Mouse (Mus musculus): ENCODE measurements around the gene Gh. TPM values are rescaled to one million over a fixed set of nuclear protein-coding genes. Genes with fewer than 3 reads are reported as not detected.

Gene Gh
- polyA plus RNA-seq, 1 experiment: not detected

- no peak overlapping the region for H3K4me3 ChIP-seq
- no peak overlapping the region for H3K4me2 ChIP-seq (ENCODE audit: low read depth)
Observed at GRCm38 (mm10) chr11:106328521-106328920, 26.9 kb upstream of the Gh start.

GRCm38 (mm10) chr11:106326475-106326874 is 24.8 kb upstream of the Gh start:
- H3K4me3 ChIP-seq: no peak overlapping the region
- H3ac ChIP-seq (ENCODE audit: control insufficient read depth, insufficient read length): no peak overlapping the region
- no peak overlapping the region for H3K4me2 ChIP-seq (ENCODE audit: low read depth)
- H3K79me2 ChIP-seq (ENCODE audit: control insufficient read depth, insufficient read depth): no peaks in the 10 kb centered on the region
- TF ChIP-seq TCF12 (IDR thresholded peaks at IDR 0.05; ENCODE audit: insufficient read depth, poor library complexity, severe bottlenecking): no peak
- TF ChIP-seq SRF (IDR thresholded peaks at IDR 0.05; ENCODE audit: control insufficient read depth, insufficient read length, low read depth): no peak
- TF ChIP-seq MAX (IDR thresholded peaks at IDR 0.05; ENCODE audit: low read depth): no peak
- TF ChIP-seq E2F4 (IDR thresholded peaks at IDR 0.05; ENCODE audit: insufficient read depth): no peak
- TF ChIP-seq POLR2AphosphoS2 (IDR thresholded peaks at IDR 0.05; ENCODE audit: insufficient read length, low read depth): no peak
- TF ChIP-seq TCF3 (IDR thresholded peaks at IDR 0.05; ENCODE audit: insufficient read length, low read depth): no peak
- TF ChIP-seq CEBPB (IDR thresholded peaks at IDR 0.05; ENCODE audit: insufficient read depth, poor library complexity, severe bottlenecking): no peak
- peaks cover 17% of the 10 kb centered on the region for H3K27me3 ChIP-seq (ENCODE audit: control insufficient read depth, insufficient read depth, insufficient read length)
- no peaks in the 10 kb centered on the region for H3K36me3 ChIP-seq (ENCODE audit: control insufficient read depth, insufficient read depth)

More at GRCm38 (mm10) chr11:106328521-106328920, 26.9 kb upstream of the Gh start:
- no peak overlapping the region for H3ac ChIP-seq (ENCODE audit: control insufficient read depth, insufficient read length)
- peaks cover 8% of the 10 kb centered on the region for H3K27me3 ChIP-seq (ENCODE audit: control insufficient read depth, insufficient read depth, insufficient read length)
- TF ChIP-seq USF1 (IDR thresholded peaks at IDR 0.05; ENCODE audit: low read depth) (no peak), CEBPB (IDR thresholded peaks at IDR 0.05; ENCODE audit: insufficient read depth, poor library complexity, severe bottlenecking) (no peak), REST (IDR thresholded peaks at IDR 0.05; ENCODE audit: insufficient read depth, insufficient read length) (no peak), MAX (IDR thresholded peaks at IDR 0.05; ENCODE audit: low read depth) (no peak), TCF3 (IDR thresholded peaks at IDR 0.05; ENCODE audit: insufficient read length, low read depth) (no peak), SRF (IDR thresholded peaks at IDR 0.05; ENCODE audit: control insufficient read depth, insufficient read length, low read depth) (no peak), POLR2AphosphoS2 (IDR thresholded peaks at IDR 0.05; ENCODE audit: insufficient read length, low read depth) (no peak), MYOD1 (IDR thresholded peaks at IDR 0.05; ENCODE audit: control insufficient read depth in 1 of 3, insufficient read length in 2 of 3, low read depth in 2 of 3) (no peak), E2F4 (IDR thresholded peaks at IDR 0.05; ENCODE audit: insufficient read depth) (no peak), TCF12 (IDR thresholded peaks at IDR 0.05; ENCODE audit: insufficient read depth, poor library complexity, severe bottlenecking) (no peak), POLR2A (IDR thresholded peaks at IDR 0.05; ENCODE audit: insufficient read length, low read depth) (no peak), MYOG (IDR thresholded peaks at IDR 0.05; ENCODE audit: control insufficient read depth in 1 of 3, insufficient read depth in 1 of 3, insufficient read length in 2 of 3, low read depth in 2 of 3) (no peak)
- no peaks in the 10 kb centered on the region for H3K79me2 ChIP-seq (ENCODE audit: control insufficient read depth, insufficient read depth)
- H3K36me3 ChIP-seq (ENCODE audit: control insufficient read depth, insufficient read depth): no peaks in the 10 kb centered on the region

- Histone ChIP-seq H3K4me2 (ENCODE audit: low read depth) (no peak overlapping the region), H3ac (ENCODE audit: control insufficient read depth, insufficient read length) (no peak overlapping the region), H3K4me3 (no peak overlapping the region), H3K36me3 (ENCODE audit: control insufficient read depth, insufficient read depth) (no peaks in the 10 kb centered on the region), H3K27me3 (ENCODE audit: control insufficient read depth, insufficient read depth, insufficient read length) (peaks cover 22% of the 10 kb centered on the region), H3K79me2 (ENCODE audit: control insufficient read depth, insufficient read depth) (no peaks in the 10 kb centered on the region)
- TF ChIP-seq MYOG (IDR thresholded peaks at IDR 0.05; ENCODE audit: control insufficient read depth in 1 of 3, insufficient read depth in 1 of 3, insufficient read length in 2 of 3, low read depth in 2 of 3): no peak
- no peak for TF ChIP-seq SRF (IDR thresholded peaks at IDR 0.05; ENCODE audit: control insufficient read depth, insufficient read length, low read depth)
- no peak for TF ChIP-seq POLR2AphosphoS2 (IDR thresholded peaks at IDR 0.05; ENCODE audit: insufficient read length, low read depth)
- TF ChIP-seq TCF12 (IDR thresholded peaks at IDR 0.05; ENCODE audit: insufficient read depth, poor library complexity, severe bottlenecking): no peak
- no peak for TF ChIP-seq CEBPB (IDR thresholded peaks at IDR 0.05; ENCODE audit: insufficient read depth, poor library complexity, severe bottlenecking)
- no peak for TF ChIP-seq TCF3 (IDR thresholded peaks at IDR 0.05; ENCODE audit: insufficient read length, low read depth)
- TF ChIP-seq MAX (IDR thresholded peaks at IDR 0.05; ENCODE audit: low read depth): no peak
- no peak for TF ChIP-seq MYOD1 (IDR thresholded peaks at IDR 0.05; ENCODE audit: control insufficient read depth in 1 of 3, insufficient read length in 2 of 3, low read depth in 2 of 3)
- no peak for TF ChIP-seq REST (IDR thresholded peaks at IDR 0.05; ENCODE audit: insufficient read depth, insufficient read length)
- no peak for TF ChIP-seq POLR2A (IDR thresholded peaks at IDR 0.05; ENCODE audit: insufficient read length, low read depth)
- no peak for TF ChIP-seq USF1 (IDR thresholded peaks at IDR 0.05; ENCODE audit: low read depth)
- no peak for TF ChIP-seq E2F4 (IDR thresholded peaks at IDR 0.05; ENCODE audit: insufficient read depth)
Observed at GRCm38 (mm10) chr11:106325566-106326206, 24.0 kb upstream of the Gh start.

GRCm38 (mm10) chr11:106324858-106325257 is 23.2 kb upstream of the Gh start:
- Histone ChIP-seq H3K4me3 (no peak overlapping the region), H3K27me3 (ENCODE audit: control insufficient read depth, insufficient read depth, insufficient read length) (peaks cover 27% of the 10 kb centered on the region), H3K36me3 (ENCODE audit: control insufficient read depth, insufficient read depth) (no peaks in the 10 kb centered on the region), H3K79me2 (ENCODE audit: control insufficient read depth, insufficient read depth) (no peaks in the 10 kb centered on the region), H3K4me2 (ENCODE audit: low read depth) (no peak overlapping the region), H3ac (ENCODE audit: control insufficient read depth, insufficient read length) (no peak overlapping the region)
- no peak for TF ChIP-seq REST (IDR thresholded peaks at IDR 0.05; ENCODE audit: insufficient read depth, insufficient read length)
- peak; percentile 29 for TF ChIP-seq USF1 (IDR thresholded peaks at IDR 0.05; ENCODE audit: low read depth)
